Mouse (Mus musculus) fat pad, adult 2 months (tissue): ENCODE measurements around the gene Wdr75.

Experiments used
- DNase-seq: peaks from one replicate; pipeline ENCODE4 v3.0.0-alpha.2; 2011; ENCODE audit warnings: low read depth, low spot score; ENCODE audit errors: extremely low read depth

Wdr75 gene

GRCm38 (mm10) chr1:45794969-45795908 lies at the start of gene Wdr75:
TSS of gene Wdr75 (plus strand) at chr1:45795166.
- DNase-seq: peak; percentile 37

- DNase-seq: no peak
Measured at GRCm38 (mm10) chr1:45755902-45756301, 39.1 kb upstream of the Wdr75 start.

GRCm38 (mm10) chr1:45756707-45757106 lies 38.3 kb upstream of the Wdr75 start:
- DNase-seq: no peak

- no peak for DNase-seq
Measured at GRCm38 (mm10) chr1:45758011-45758410, 37.0 kb upstream of the Wdr75 start.

- DNase-seq: no peak
Measured at GRCm38 (mm10) chr1:45760667-45761467, 34.1 kb upstream of the Wdr75 start.

- DNase-seq: no peak
Measured at GRCm38 (mm10) chr1:45761468-45761795, 33.5 kb upstream of the Wdr75 start.

GRCm38 (mm10) chr1:45765678-45766077 lies 29.3 kb upstream of the Wdr75 start:
- DNase-seq: no peak

- DNase-seq: no peak
Measured at GRCm38 (mm10) chr1:45766123-45766522, 28.8 kb upstream of the Wdr75 start.

- no peak for DNase-seq
Measured at GRCm38 (mm10) chr1:45767533-45767932, 27.4 kb upstream of the Wdr75 start.

- DNase-seq: no peak
Measured at GRCm38 (mm10) chr1:45769321-45769720, 25.6 kb upstream of the Wdr75 start.

GRCm38 (mm10) chr1:45770051-45770450 lies 24.9 kb upstream of the Wdr75 start:
- DNase-seq: no peak

- DNase-seq: no peak
Measured at GRCm38 (mm10) chr1:45780606-45781288, 14.2 kb upstream of the Wdr75 start.

- DNase-seq: no peak
Measured at GRCm38 (mm10) chr1:45816889-45817288, 21.9 kb downstream of the Wdr75 start.

GRCm38 (mm10) chr1:45818564-45818963 lies 23.6 kb downstream of the Wdr75 start:
- no peak for DNase-seq

GRCm38 (mm10) chr1:45824441-45824840 lies 29.5 kb downstream of the Wdr75 start:
- DNase-seq: no peak

GRCm38 (mm10) chr1:45825140-45825539 lies 30.2 kb downstream of the Wdr75 start:
- DNase-seq: no peak

- no peak for DNase-seq
Measured at GRCm38 (mm10) chr1:45825630-45826029, 30.7 kb downstream of the Wdr75 start.

GRCm38 (mm10) chr1:45826148-45826547 lies 31.2 kb downstream of the Wdr75 start:
- DNase-seq: no peak

- no peak for DNase-seq
Measured at GRCm38 (mm10) chr1:45826796-45827195, 31.8 kb downstream of the Wdr75 start.

GRCm38 (mm10) chr1:45830453-45831206 lies 35.7 kb downstream of the Wdr75 start:
- DNase-seq: no peak
